Mouse (Mus musculus) embryonic fibroblast, embryonic 13.5 days (primary cell): ENCODE data around the gene Poc5.

Source experiments
- CTCF ChIP-seq: IDR thresholded peaks from 2 replicates; pipeline ENCODE4 v1.5.1; 2011; ENCODE audit warnings: mild to moderate bottlenecking, control low read depth, low read length, moderate library complexity, borderline replicate concordance; ENCODE audit not compliant: insufficient read depth
- POLR2A ChIP-seq: IDR thresholded peaks from 2 replicates; pipeline ENCODE4 v1.6.1; 2011; ENCODE audit warnings: low read depth, mild to moderate bottlenecking, control low read depth, low read length, moderate library complexity

DNA sequence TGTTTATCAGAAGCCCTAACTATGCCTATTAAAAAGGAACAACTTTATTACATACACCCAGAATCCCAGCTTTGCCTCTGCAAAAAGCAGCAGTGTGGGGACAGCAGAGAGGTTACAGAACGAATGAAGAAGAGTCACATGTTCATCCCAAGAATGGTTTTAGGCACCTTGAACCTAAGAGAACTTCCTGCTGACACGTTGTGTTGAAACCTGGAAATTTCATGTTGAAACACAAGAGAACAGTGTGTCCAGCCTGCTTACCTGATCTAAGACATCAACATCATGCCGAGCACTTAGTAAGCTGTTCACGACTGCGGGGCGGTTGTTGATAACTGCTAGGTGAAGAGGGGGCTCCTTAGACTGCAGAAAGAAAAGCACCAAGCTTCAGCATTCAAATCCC, 44.9 kb downstream of the Poc5 start:
- TF ChIP-seq CTCF (no peak), POLR2A (no peak)
